Mouse (Mus musculus) embryonic facial prominence, embryonic 13.5 days (tissue): Measurements from ENCODE around the gene Slc43a2. TPM values are rescaled to one million over a fixed set of nuclear protein-coding genes. Genes with fewer than 3 reads are reported as not detected.
A peak's percentile ranks its signal among the peaks of the same experiment; 100 is the strongest.

Experiments used
- ATAC-seq: fragments of 200-750 bp; cut with Nextera tagmentation; 2 replicates; pipeline ENCODE4 v1.8.0; 2017; ENCODE audit warnings: low read depth; ENCODE audit not compliant: insufficient number of reproducible peaks, insufficient read depth, low FRiP score, low TSS enrichment
- H3K27ac ChIP-seq: fragments of 300-500 bp; sonication (generic); 2 replicates; pipeline ENCODE4 v1.5.1; 2015; ENCODE audit warnings: moderate library complexity, mild to moderate bottlenecking, inconsistent platforms
- H3K27me3 ChIP-seq: fragments of 300-500 bp; sonication (generic); 2 replicates; pipeline ENCODE4 v1.6.1; 2015; ENCODE audit warnings: mild to moderate bottlenecking, inconsistent platforms
- H3K36me3 ChIP-seq: fragments of 300-500 bp; sonication (generic); 2 replicates; pipeline ENCODE4 v1.6.1; 2015; ENCODE audit warnings: mild to moderate bottlenecking, inconsistent platforms
- H3K4me1 ChIP-seq: fragments of 300-500 bp; sonication (generic); 2 replicates; pipeline ENCODE4 v1.6.1; 2015; ENCODE audit warnings: inconsistent platforms
- H3K4me2 ChIP-seq: fragments of 300-500 bp; sonication (generic); 2 replicates; pipeline ENCODE4 v1.6.1; 2015; ENCODE audit warnings: moderate library complexity, mild to moderate bottlenecking, inconsistent platforms
- H3K4me3 ChIP-seq: fragments of 300-500 bp; sonication (generic); 2 replicates; pipeline ENCODE4 v1.5.1; 2015; ENCODE audit warnings: mild to moderate bottlenecking, inconsistent platforms
- H3K9ac ChIP-seq: fragments of 300-500 bp; sonication (generic); 2 replicates; pipeline ENCODE4 v1.6.1; 2015; ENCODE audit warnings: mild to moderate bottlenecking, inconsistent platforms
- H3K9me3 ChIP-seq: fragments of 300-500 bp; sonication (generic); 2 replicates; pipeline ENCODE4 v1.6.1; 2016; ENCODE audit warnings: inconsistent platforms
- WGBS: fragments of 180-500 bp; shearing (Covaris S2); methylation state at CpG from one replicate; pipeline ENCODE4 v1.1.7; 2015; ENCODE audit warnings: mixed read lengths; 5-methylcytosine and 5-hydroxymethylcytosine counted together
- polyA plus RNA-seq: library from polyadenylated mRNA; unstranded; fragments of >200 nt; fragmentation: Nextera tagmentation; extraction: Ambion mirVana; gene quantifications from 2 replicates; pipeline ENCODE4 v1.2.1, GENCODE M21; 2015

The Slc43a2 gene
- polyA plus RNA-seq, 1 experiment from 2014 or later, result 3.6 TPM

DNA sequence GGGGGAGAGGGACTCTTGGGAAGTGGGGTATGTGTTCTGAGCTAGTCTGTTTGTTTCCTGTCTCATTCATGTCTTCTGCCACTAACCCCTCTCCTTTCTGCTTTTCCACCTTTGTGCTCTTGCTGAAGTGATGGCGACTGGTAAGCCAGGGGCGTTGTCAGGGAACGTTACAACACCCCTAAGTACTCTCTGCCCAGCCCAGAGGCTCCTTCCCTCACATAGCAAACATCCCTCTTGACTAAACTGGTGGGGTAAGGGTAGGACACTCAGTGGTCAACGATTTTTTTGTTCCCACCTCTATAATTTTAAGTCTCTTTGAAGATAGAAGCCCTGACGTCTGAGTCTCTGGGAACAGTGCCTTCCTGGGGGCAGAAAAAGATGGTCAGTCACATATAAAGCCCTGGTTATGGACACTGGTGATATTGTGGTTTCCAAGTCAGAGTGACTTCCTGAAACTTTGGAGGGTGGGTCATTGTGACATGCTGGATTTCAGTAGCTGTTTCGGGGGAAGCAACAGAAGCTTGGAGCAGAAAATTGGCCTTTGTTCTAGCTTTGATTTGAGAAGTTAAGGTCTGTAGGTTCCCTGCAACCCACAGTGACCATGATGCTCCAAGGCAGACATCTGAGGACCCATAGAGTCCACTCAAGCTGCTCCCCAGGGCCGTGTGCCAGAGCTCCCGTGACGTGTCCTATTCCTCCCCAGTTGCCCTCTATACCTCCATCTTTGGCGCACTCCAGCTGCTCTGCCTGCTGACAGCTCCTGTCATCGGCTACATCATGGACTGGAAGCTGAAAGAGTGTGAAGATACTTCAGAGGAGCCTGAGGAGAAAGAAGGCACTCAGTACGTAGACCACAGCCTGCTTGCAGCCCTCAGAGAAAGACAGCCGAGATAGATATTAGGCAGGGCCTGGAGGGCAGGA lies 35.0 kb downstream of the Slc43a2 start:
- H3K4me3 ChIP-seq, result no peak overlapping the region
- ATAC-seq, result no peak
- WGBS, result 79% methylated on average over 13 of the region's 13 CpGs
- H3K36me3 ChIP-seq, result no peaks in the 10 kb centered on the region
- H3K27me3 ChIP-seq, result no peaks in the 10 kb centered on the region
- H3K27ac ChIP-seq, result no peak overlapping the region
- no peak overlapping the region for H3K9ac ChIP-seq
- H3K4me1 ChIP-seq, result peaks cover 6% of the 10 kb centered on the region; the same call in 1 of the 2 replicates
- no peaks in the 10 kb centered on the region for H3K9me3 ChIP-seq
- no peak overlapping the region for H3K4me2 ChIP-seq

DNA sequence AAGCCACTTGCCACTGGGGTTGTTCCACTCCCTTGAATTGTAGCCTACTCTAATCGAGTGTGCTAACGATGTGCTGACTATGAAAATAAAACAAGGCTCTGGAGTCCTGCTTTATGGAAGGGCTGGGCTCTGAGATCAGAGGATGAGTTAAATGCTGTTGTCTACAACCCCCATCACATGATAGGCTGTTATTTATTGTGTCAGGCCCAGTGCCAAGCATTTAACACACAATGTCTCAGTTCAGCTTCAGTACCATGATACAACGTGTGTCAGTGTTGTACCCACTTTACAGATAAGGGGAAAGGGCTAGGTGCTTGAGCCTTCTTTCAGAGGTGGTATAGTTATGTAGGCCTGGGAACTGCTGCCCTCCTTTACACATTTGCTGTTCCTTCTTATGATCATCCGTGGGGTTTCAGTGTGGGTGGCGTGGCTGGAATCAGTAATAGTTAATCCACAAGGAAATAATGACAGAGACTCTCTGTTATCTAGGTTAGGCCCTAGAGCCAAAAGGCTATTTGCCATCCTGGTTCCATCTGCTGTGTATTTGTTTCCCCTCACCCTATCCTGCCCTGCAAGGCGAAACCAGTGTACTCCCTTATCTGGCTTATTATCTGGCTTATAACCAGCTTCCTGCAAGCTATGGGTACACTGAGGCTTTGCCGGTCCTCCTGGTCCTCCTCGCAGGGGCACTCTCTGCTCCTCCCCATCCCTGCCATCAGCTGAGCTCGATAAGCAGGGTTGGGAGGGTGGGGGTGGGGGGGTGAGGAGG lies 36.0 kb downstream of the Slc43a2 start:
- Histone ChIP-seq H3K27me3 (no peaks in the 10 kb centered on the region), H3K4me1 (peaks cover 13% of the 10 kb centered on the region), H3K4me3 (no peak overlapping the region), H3K9ac (no peak overlapping the region), H3K9me3 (no peaks in the 10 kb centered on the region), H3K27ac (no peak overlapping the region), H3K36me3 (no peaks in the 10 kb centered on the region), H3K4me2 (no peak overlapping the region)
- WGBS, result 54% methylated on average over 9 of the region's 9 CpGs
- no peak for ATAC-seq

GRCm38 (mm10) chr11:75568115-75568511 lies 36.6 kb downstream of the Slc43a2 start:
- Histone ChIP-seq H3K9me3 (no peaks in the 10 kb centered on the region), H3K9ac (0 out of 2 replicates have a peak overlapping the region, but pooled peaks have one; percentile 16), H3K27me3 (no peaks in the 10 kb centered on the region), H3K36me3 (no peaks in the 10 kb centered on the region), H3K4me1 (peaks cover 19% of the 10 kb centered on the region), H3K27ac (no peak overlapping the region), H3K4me3 (no peak overlapping the region), H3K4me2 (no peak overlapping the region)
- 78% methylated on average over 6 of the region's 6 CpGs for WGBS
- no peak for ATAC-seq

DNA sequence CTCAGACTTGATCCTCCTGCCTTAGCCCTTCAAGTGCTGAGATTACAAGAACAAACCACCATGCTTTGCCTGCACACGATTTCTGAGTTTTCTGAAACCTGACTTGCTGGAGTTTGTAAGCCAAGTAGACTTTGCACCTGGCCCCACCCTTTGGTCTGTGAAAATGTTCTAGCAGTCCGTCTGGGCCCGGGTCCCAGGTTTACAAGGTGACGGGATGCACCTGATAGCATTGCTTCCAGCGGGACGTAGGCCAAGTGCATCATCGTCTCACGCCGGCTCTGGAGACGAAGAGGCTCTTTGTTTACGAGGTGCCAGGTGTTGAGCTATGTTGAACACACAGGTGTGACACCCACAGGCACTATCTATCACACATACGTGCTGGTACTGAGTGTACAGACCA lies 37.5 kb downstream of the Slc43a2 start:
- Histone ChIP-seq H3K4me2 (no peak overlapping the region), H3K27me3 (no peaks in the 10 kb centered on the region), H3K9me3 (no peaks in the 10 kb centered on the region), H3K9ac (no peak overlapping the region), H3K4me1 (peaks cover 17% of the 10 kb centered on the region), H3K36me3 (no peaks in the 10 kb centered on the region), H3K27ac (no peak overlapping the region), H3K4me3 (no peak overlapping the region)
- no peak for ATAC-seq
- 89% methylated on average over 12 of the region's 12 CpGs for WGBS

- H3K27ac ChIP-seq, result no peak overlapping the region
- H3K9ac ChIP-seq, result no peak overlapping the region
- no peak overlapping the region for H3K4me2 ChIP-seq
- H3K36me3 ChIP-seq, result no peaks in the 10 kb centered on the region
- H3K4me3 ChIP-seq, result no peak overlapping the region
- 80% methylated on average over 17 of the region's 17 CpGs for WGBS
- H3K4me1 ChIP-seq, result peaks cover 15% of the 10 kb centered on the region
- ATAC-seq, result no peak
- H3K27me3 ChIP-seq, result no peaks in the 10 kb centered on the region
- H3K9me3 ChIP-seq, result no peaks in the 10 kb centered on the region
These were observed 39.1 kb downstream of the Slc43a2 start for GRCm38 (mm10) chr11:75570375-75571125.

GRCm38 (mm10) chr11:75571126-75571990 lies 39.9 kb downstream of the Slc43a2 start:
- no peak overlapping the region for H3K4me3 ChIP-seq
- H3K4me1 ChIP-seq, result peaks cover 15% of the 10 kb centered on the region
- H3K9me3 ChIP-seq, result no peaks in the 10 kb centered on the region
- peak overlapping the region; percentile 56; the same call in 1 of the 2 replicates for H3K27ac ChIP-seq
- H3K9ac ChIP-seq, result no peak overlapping the region; the same call in 1 of the 2 replicates
- no peak for ATAC-seq
- no peaks in the 10 kb centered on the region for H3K27me3 ChIP-seq
- H3K36me3 ChIP-seq, result no peaks in the 10 kb centered on the region
- H3K4me2 ChIP-seq, result no peak overlapping the region
- WGBS, result 65% methylated on average over 13 of the region's 14 CpGs

- Histone ChIP-seq H3K36me3 (no peaks in the 10 kb centered on the region), H3K27ac (peak overlapping the region; percentile 56), H3K9ac (peak overlapping the region; percentile 55), H3K4me2 (peak overlapping the region; percentile 24), H3K9me3 (no peaks in the 10 kb centered on the region), H3K4me3 (no peak overlapping the region), H3K4me1 (peaks cover 15% of the 10 kb centered on the region), H3K27me3 (no peaks in the 10 kb centered on the region)
- no peak for ATAC-seq
- 14% methylated on average over 10 of the region's 10 CpGs for WGBS
These were observed 40.9 kb downstream of the Slc43a2 start for GRCm38 (mm10) chr11:75572301-75572791.

DNA sequence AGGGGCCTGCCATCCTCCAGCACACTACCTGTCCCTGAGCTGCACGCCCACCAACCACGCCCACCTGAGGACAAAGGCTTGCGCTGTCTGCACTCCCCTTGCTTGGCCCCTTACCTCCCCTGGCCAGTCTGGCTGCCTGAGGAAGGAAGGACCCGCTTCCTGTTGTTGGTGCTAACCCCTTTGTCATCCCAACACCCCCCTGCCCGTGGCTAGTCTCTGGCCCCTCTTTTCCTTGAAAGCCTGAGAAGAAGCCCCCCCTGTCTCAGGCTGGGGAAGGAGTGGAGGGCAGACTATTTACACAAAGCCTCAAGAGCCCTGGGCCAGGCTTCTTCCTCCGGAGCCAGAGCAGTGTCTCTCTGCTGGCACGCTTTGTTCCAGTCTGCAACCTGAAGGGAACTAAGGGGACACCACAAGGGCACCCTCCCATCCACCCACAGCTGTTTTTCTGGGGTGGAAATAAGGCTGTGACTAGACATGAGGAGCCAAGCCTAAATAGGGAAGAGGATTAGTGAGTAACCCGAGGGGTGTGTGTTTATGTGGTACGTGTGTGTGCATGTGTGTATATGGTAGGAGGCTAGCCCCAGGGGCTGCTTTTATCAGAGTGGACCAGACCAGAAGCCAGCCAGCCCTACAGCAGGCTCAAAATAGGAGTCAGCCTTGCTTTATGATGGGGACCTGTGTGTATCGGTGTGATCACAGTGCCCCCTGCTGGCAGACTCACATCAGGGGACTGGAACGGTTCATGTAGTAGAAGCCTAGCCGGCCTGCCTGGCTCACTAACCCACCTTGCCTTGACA lies 41.6 kb downstream of the Slc43a2 start:
- 5% methylated on average over 12 of the region's 12 CpGs for WGBS
- peak overlapping the region; percentile 24 for H3K4me2 ChIP-seq
- peak overlapping the region; percentile 55 for H3K9ac ChIP-seq
- H3K4me3 ChIP-seq, result no peak overlapping the region
- H3K27ac ChIP-seq, result peak overlapping the region; percentile 56
- peak; percentile 71 for ATAC-seq
- H3K36me3 ChIP-seq, result no peaks in the 10 kb centered on the region
- no peaks in the 10 kb centered on the region for H3K9me3 ChIP-seq
- H3K4me1 ChIP-seq, result peaks cover 15% of the 10 kb centered on the region
- no peaks in the 10 kb centered on the region for H3K27me3 ChIP-seq

DNA sequence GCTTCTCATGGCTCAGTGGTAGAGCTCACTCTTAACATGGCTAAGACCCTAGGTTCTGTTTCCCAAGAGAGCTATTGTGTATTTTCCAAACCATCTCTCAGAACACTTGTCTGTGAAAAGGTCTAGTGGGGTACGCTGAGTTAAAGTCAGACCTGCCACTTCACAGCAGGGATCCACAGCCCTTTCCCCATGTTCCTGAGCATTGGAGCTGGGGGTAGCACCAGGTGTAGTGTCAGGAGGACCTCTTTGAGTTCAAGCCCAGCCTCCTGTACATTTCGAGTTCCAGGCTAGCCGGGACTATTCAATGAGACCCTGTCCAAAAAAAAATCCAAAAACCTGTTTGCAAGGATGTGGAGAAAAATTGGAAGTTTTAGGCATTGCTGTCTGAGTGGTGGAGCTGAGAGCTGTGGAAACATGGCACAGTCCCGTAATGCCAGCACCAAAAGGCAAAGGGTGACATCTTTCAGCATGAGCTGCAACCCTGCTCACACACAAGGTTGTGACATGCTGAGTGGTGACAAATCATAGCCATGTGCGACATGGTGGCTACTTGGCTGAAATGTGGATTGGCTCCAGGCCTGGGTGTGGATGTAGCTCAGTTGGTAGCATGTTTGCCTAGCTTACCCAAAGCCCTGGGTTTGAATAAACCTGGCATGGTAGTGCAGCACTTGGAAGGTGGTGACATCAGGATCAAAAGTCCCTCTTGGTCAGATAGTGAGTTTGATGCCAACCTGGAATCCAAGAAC lies 43.1 kb downstream of the Slc43a2 start:
- Histone ChIP-seq H3K4me1 (peaks cover 15% of the 10 kb centered on the region), H3K9ac (no peak overlapping the region), H3K4me3 (no peak overlapping the region), H3K36me3 (no peaks in the 10 kb centered on the region), H3K27me3 (no peaks in the 10 kb centered on the region), H3K4me2 (no peak overlapping the region), H3K9me3 (no peaks in the 10 kb centered on the region), H3K27ac (no peak overlapping the region)
- 82% methylated on average over 5 of the region's 5 CpGs for WGBS
- no peak for ATAC-seq
